Mouse (Mus musculus) megakaryocyte, embryonic 14.5 days (primary cell): ENCODE data around the gene Card6.

Experiments used
- FLI1 ChIP-seq: IDR thresholded peaks from 2 replicates; pipeline ENCODE4 v1.6.1; 2012; ENCODE audit warnings: low read length, inconsistent platforms, mixed read lengths
- GATA1 ChIP-seq: IDR thresholded peaks from 3 replicates; pipeline ENCODE4 v1.6.1; 2012; ENCODE audit warnings: mixed read lengths, low read length, inconsistent platforms, borderline replicate concordance

- TF ChIP-seq GATA1 (no peak), FLI1 (no peak)
Observed at GRCm38 (mm10) chr15:5095534-5096301, 12.6 kb downstream of the Card6 start.
